Mouse (Mus musculus) limb, embryonic 12.5 days (tissue): ENCODE data around the gene Pip4k2b. TPM values are rescaled to one million over a fixed set of nuclear protein-coding genes. Genes with fewer than 3 reads are reported as not detected.

ENCODE experiments used
- ATAC-seq: fragments of 200-750 bp; cut with Nextera tagmentation; 2 replicates; pipeline ENCODE4 v1.8.0; 2017; ENCODE audit warnings: low read depth, moderate TSS enrichment; ENCODE audit not compliant: insufficient number of reproducible peaks, insufficient read depth, low FRiP score, low TSS enrichment
- H3K27ac ChIP-seq: fragments of 300-500 bp; sonication (generic); 2 replicates; pipeline ENCODE4 v1.5.1; 2016; ENCODE audit warnings: mild to moderate bottlenecking, moderate library complexity
- H3K27me3 ChIP-seq: fragments of 300-500 bp; sonication (generic); 2 replicates; pipeline ENCODE4 v1.6.1; 2016; ENCODE audit warnings: mild to moderate bottlenecking, moderate library complexity
- H3K36me3 ChIP-seq: fragments of 300-500 bp; sonication (generic); 2 replicates; pipeline ENCODE4 v1.6.1; 2016; ENCODE audit warnings: mild to moderate bottlenecking, moderate library complexity
- H3K4me1 ChIP-seq: fragments of 300-500 bp; sonication (generic); replicated peaks from 2 replicates; pipeline ENCODE4 v1.6.1; 2016
- H3K4me2 ChIP-seq: fragments of 300-500 bp; sonication (generic); 2 replicates; pipeline ENCODE4 v1.6.1; 2016; ENCODE audit warnings: mild to moderate bottlenecking, moderate library complexity
- H3K4me3 ChIP-seq: fragments of 300-500 bp; sonication (generic); replicated peaks from 2 replicates; pipeline ENCODE4 v1.5.1; 2016; ENCODE audit warnings: mild to moderate bottlenecking
- H3K9ac ChIP-seq: fragments of 300-500 bp; sonication (generic); replicated peaks from 2 replicates; pipeline ENCODE4 v1.6.1; 2016; ENCODE audit warnings: mild to moderate bottlenecking, moderate library complexity
- H3K9me3 ChIP-seq: fragments of 300-500 bp; sonication (generic); 2 replicates; pipeline ENCODE4 v1.6.1; 2016; ENCODE audit warnings: mild to moderate bottlenecking, moderate library complexity
- WGBS: fragments of 180-500 bp; shearing (Covaris S2); methylation state at CpG from one replicate; pipeline ENCODE4 v1.1.7; 2016; 5-methylcytosine and 5-hydroxymethylcytosine counted together
- polyA plus RNA-seq: library from polyadenylated mRNA; unstranded; fragments of >200 nt; fragmentation: Nextera tagmentation; extraction: Ambion mirVana; gene quantifications from 2 replicates; pipeline ENCODE4 v1.2.1, GENCODE M21; 2016

Gene Pip4k2b
- polyA plus RNA-seq, 1 experiment from 2014 or later = 2.7 TPM

DNA sequence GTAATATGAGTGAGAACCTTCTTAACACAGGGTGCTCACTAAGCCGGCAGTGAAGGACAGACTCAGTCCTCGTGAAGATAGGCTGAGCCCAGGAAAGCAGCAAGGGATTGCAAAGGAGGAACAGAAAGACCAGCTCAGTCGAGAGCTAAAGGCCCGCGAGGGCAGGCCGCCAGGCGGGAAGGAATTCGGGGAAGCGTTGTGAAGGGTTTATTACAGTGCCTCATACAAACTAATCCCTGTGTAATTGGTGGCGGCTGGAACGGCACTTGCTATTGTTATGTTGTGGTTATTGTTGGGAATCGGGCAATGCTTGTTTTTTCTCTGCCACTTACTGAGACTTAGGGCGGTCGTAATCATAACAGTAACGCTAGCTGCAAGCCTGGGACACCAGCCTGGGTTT is 67.1 kb downstream of the Pip4k2b start:
- Histone ChIP-seq H3K4me2 (no peak overlapping the region), H3K4me3 (no peak overlapping the region), H3K9me3 (no peaks in the 10 kb centered on the region), H3K27ac (no peak overlapping the region), H3K36me3 (peaks cover 97% of the 10 kb centered on the region), H3K9ac (no peak overlapping the region), H3K27me3 (no peaks in the 10 kb centered on the region), H3K4me1 (peaks cover 8% of the 10 kb centered on the region; the same call in 1 of the 2 replicates)
- ATAC-seq = no peak
- WGBS = 55% methylated on average over 15 of the region's 15 CpGs

DNA sequence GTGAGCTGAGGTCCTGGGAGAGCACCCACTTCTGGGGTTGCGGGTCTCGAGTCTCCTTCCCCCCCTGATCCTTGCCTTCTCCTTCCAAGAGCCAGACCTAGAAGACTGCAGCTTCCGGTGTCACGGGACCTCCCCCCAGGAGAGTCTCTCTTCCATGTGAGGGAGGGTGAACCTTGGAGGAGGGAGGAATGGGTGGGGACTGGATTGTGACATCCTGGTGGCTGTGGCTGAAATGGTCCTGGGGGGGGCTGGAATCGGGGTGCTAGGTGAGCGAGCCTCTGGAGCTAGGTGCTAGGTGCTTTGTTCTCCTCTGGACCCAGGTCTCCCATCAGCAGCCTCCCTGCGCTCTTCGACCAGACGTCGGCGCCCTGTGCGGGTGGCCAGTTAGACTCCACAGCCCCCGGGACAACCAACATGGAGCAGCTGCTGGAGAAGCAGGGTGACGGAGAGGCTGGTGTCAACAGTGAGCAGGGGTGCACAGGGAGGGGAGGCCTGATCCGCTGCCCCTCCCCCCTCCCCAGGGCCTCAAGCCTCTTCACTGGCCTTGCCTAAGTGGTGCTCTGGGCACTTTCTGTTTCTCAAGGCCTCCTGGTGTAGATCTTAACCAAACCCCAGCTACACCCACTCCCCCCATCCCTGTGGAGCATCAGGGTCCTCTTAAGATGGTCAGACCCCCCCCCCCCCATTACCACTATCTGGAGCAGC is 68.3 kb downstream of the Pip4k2b start:
- H3K36me3 ChIP-seq = peaks cover 97% of the 10 kb centered on the region
- no peaks in the 10 kb centered on the region for H3K9me3 ChIP-seq
- no peak overlapping the region for H3K4me2 ChIP-seq
- no peak overlapping the region for H3K4me3 ChIP-seq
- no peak overlapping the region for H3K9ac ChIP-seq
- peaks cover 8% of the 10 kb centered on the region; the same call in 1 of the 2 replicates for H3K4me1 ChIP-seq
- no peak overlapping the region for H3K27ac ChIP-seq
- 86% methylated on average over 15 of the region's 15 CpGs for WGBS
- no peaks in the 10 kb centered on the region for H3K27me3 ChIP-seq
- no peak for ATAC-seq

DNA sequence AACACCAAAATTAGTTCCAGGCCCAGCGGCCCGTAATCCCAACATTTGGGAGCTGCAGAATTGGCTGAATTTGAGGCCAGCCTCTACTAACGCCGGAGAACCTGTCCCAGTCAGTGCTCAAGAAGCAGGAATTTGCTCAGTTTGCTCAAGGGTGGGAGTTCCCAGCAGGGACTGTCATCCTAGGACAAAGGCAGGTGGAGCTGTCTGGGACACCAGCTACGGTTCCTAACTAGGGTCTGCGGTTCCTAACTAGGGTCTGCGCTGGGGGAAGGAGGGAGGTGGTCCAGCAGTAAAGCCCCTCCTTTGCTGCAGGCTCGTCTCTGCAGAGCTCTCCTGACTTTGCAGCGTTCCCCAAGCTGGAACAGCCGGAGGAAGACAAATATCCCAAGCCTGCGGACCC is 71.4 kb downstream of the Pip4k2b start:
- H3K27me3 ChIP-seq = no peaks in the 10 kb centered on the region
- no peak for ATAC-seq
- no peak overlapping the region for H3K27ac ChIP-seq
- no peak overlapping the region for H3K9ac ChIP-seq
- peaks cover 100% of the 10 kb centered on the region for H3K36me3 ChIP-seq
- WGBS = 90% methylated on average over 11 of the region's 11 CpGs
- peaks cover 27% of the 10 kb centered on the region; the same call in 1 of the 2 replicates for H3K4me1 ChIP-seq
- no peak overlapping the region for H3K4me3 ChIP-seq
- H3K9me3 ChIP-seq = no peaks in the 10 kb centered on the region
- H3K4me2 ChIP-seq = no peak overlapping the region

DNA sequence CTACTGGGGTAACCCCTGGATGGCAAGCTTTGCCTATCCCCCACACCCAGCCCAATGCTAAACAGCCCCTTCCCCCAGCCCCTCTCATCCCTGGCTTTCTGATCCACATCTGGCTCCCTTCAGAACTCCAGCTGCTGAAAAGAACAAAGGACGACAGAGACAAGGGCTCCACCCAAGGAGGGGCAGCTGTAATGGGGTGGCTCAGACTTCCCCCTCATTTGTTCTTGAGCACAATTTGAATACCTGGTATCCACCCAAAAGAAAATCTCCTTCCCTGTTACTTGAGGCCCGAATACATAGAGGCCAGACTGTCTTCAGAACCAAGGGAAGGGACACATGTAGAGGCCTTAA is 73.4 kb downstream of the Pip4k2b start:
- H3K4me1 ChIP-seq = peaks cover 19% of the 10 kb centered on the region; the same call in 1 of the 2 replicates
- no peak overlapping the region for H3K4me2 ChIP-seq
- no peaks in the 10 kb centered on the region for H3K27me3 ChIP-seq
- H3K4me3 ChIP-seq = no peak overlapping the region
- WGBS = 58% methylated on average over 2 of the region's 2 CpGs
- ATAC-seq = no peak
- peaks cover 100% of the 10 kb centered on the region for H3K36me3 ChIP-seq
- H3K27ac ChIP-seq = no peak overlapping the region
- H3K9ac ChIP-seq = no peak overlapping the region
- no peaks in the 10 kb centered on the region for H3K9me3 ChIP-seq

DNA sequence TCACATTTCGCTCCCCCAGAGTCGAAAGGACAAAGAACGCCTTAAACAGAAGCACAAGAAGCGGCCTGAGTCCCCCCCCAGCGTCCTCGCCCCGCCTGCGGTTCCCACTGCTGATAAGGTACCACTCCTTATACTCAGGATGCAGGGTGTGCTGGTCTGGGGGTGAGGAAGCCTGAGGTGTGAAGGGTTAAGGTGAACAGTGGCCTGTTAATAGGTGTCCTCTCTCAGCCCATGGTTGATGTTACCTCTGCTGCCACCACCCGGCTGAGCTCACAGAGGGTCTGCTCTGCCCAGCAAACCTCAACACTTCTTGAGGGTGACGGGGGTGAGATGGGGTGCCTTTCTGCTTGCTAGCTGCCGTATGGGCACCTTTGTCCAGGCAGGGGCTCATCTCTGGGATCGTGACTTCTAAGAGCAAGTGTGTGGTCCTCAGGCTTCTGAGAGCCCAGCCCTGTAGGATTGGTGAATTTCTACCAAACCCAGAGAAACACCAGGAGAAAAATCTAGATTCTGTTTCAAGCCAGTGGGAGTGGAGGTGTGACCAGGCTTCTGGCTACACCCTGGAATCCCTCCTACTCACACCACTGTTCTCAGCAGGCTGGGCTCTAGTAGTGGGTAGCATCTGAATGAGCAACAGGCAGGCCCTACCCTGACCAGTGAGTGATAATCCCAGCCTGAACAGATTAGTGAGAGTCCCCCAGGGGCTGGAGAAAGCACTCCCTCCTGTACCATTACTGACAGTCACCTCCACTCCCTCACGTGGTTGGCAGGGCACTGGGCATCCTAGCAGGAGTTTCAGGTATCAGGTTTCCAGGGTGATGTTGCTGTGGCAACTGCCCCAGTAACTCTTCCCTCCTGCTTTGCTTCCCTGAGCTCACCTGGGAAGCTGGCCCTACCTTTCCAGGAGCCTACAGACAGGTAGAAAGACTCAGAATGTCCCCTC is 74.0 kb downstream of the Pip4k2b start:
- Histone ChIP-seq H3K27ac (peak overlapping the region; percentile 53), H3K27me3 (no peaks in the 10 kb centered on the region), H3K4me1 (peaks cover 19% of the 10 kb centered on the region; the same call in 1 of the 2 replicates), H3K4me3 (no peak overlapping the region), H3K4me2 (no peak overlapping the region), H3K9ac (no peak overlapping the region), H3K36me3 (peaks cover 100% of the 10 kb centered on the region), H3K9me3 (no peaks in the 10 kb centered on the region)
- WGBS = 68% methylated on average over 13 of the region's 13 CpGs
- ATAC-seq = no peak

DNA sequence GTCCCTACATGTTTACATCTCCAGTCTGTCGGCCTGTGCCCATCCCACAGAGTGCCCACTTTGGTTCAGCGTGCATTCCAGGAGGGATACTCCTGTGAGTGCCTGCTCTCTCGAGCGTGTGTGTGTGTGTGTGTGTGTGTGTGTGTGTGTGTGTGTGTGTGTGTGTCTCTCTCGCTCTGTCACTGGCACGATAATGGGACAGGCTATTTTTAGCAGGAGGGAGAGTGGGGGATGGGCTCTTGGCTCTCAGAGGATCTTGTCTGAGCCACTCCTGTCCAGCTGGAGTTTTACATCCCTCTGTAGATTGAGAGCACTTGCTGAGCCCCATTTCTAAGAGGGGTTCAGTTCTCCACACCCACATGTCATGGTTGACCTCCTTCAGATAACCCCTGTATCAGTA is 74.7 kb downstream of the Pip4k2b start:
- H3K27ac ChIP-seq = peak overlapping the region; percentile 23; the same call in 1 of the 2 replicates

DNA sequence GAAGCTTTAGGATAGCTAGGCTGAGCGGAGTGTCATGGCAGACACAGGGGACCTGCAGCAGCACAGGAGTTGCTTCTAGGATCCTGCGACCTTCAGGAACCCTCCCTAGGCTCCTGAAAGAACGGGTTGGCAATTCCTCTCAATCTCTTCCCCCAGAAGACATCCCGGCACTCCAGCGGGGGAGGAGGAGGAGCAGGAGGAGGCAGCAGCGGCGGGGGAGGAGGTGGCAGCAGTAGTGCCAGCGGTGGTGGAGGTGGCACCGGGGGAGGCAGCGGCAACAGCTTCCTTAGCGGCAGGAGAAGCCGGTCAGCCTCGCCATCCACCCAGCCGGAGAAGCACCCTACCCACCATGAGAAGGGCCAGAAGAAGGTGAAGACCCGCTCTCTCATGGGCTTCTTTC is 75.2 kb downstream of the Pip4k2b start:
- no peak overlapping the region for H3K4me3 ChIP-seq
- H3K4me1 ChIP-seq = peaks cover 30% of the 10 kb centered on the region
- no peak for ATAC-seq
- no peaks in the 10 kb centered on the region for H3K27me3 ChIP-seq
- WGBS = 68% methylated on average over 15 of the region's 15 CpGs
- no peak overlapping the region for H3K27ac ChIP-seq
- H3K9me3 ChIP-seq = no peaks in the 10 kb centered on the region
- 0 out of 2 replicates have a peak overlapping the region, but pooled peaks have one; percentile 27 for H3K9ac ChIP-seq
- H3K36me3 ChIP-seq = peaks cover 91% of the 10 kb centered on the region
- no peak overlapping the region for H3K4me2 ChIP-seq

More for the DNA sequence above, 74.7 kb downstream of the Pip4k2b start:
- no peak for ATAC-seq
- H3K27me3 ChIP-seq = no peaks in the 10 kb centered on the region
- peaks cover 24% of the 10 kb centered on the region for H3K4me1 ChIP-seq
- H3K36me3 ChIP-seq = peaks cover 96% of the 10 kb centered on the region
- 35% methylated on average over 5 of the region's 6 CpGs for WGBS
- H3K9me3 ChIP-seq = no peaks in the 10 kb centered on the region
- H3K4me3 ChIP-seq = no peak overlapping the region
- no peak overlapping the region for H3K9ac ChIP-seq
- no peak overlapping the region for H3K4me2 ChIP-seq

DNA sequence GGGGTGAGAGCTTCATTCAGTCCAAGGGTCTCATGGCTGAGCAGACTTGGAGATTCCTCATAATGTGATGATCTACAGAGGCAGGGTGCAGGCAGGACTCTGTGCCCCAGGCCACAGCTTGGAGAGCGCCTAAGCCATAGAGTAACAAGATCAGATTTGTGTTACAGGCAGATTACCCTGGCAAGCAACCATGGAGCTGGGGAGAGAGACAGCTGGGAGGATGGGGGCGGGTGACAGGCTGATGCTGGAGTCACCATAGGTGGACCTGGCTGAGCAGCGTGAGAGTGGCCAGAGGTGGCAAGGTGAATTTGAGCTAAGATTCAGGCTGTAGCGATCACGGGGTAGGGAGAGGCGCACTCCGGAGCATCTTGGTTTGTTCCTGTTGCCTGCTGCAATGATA is 76.3 kb downstream of the Pip4k2b start:
- 89% methylated on average over 7 of the region's 7 CpGs for WGBS
- Histone ChIP-seq H3K36me3 (peaks cover 80% of the 10 kb centered on the region), H3K4me2 (no peak overlapping the region), H3K9me3 (no peaks in the 10 kb centered on the region), H3K4me1 (peaks cover 31% of the 10 kb centered on the region), H3K4me3 (no peak overlapping the region), H3K27me3 (no peaks in the 10 kb centered on the region), H3K9ac (no peak overlapping the region), H3K27ac (0 out of 2 replicates have a peak overlapping the region, but pooled peaks have one; percentile 12)
- ATAC-seq = no peak

DNA sequence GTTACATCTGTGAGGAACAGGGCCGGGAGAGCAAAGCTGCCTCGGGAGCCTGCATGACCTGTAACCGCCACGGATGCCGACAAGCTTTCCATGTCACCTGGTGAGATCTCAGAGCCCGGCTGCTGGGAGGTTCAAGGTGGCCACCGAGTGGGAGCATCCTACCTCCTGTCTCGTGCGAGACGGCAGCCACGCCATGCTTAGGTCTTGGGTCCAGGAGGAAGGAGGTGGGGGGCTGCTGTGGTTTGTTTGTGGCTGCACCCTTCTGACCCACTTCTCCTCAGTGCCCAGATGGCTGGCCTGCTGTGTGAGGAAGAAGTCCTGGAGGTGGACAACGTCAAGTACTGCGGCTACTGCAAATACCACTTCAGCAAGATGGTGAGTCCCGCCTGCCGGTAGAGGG is 77.7 kb downstream of the Pip4k2b start:
- Histone ChIP-seq H3K27me3 (peaks cover 8% of the 10 kb centered on the region), H3K9me3 (no peaks in the 10 kb centered on the region), H3K36me3 (peaks cover 66% of the 10 kb centered on the region), H3K4me2 (no peak overlapping the region), H3K4me1 (peaks cover 40% of the 10 kb centered on the region), H3K9ac (no peak overlapping the region), H3K4me3 (no peak overlapping the region), H3K27ac (no peak overlapping the region)
- ATAC-seq = no peak
- 92% methylated on average over 15 of the region's 15 CpGs for WGBS

DNA sequence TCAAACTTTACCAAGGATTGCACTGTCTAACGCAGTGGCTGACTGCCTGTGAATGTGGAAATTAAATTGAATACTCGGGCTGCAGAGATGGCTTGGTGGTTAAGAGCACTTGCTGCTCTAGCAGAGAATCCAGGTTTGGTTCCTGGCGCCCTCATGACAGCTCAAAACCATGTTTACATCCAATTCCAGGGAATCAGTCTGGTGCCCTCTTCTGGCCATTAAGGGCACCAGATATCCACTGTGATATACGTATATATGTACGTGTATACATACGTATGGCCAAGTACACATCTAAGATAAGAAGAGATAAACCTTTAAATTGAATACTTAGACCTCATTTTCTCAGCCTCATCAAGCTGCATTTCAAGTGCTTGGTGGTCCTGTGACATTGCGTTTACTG is 78.3 kb downstream of the Pip4k2b start:
- Histone ChIP-seq H3K27ac (no peak overlapping the region), H3K4me2 (no peak overlapping the region), H3K27me3 (peaks cover 14% of the 10 kb centered on the region), H3K4me3 (no peak overlapping the region), H3K9ac (no peak overlapping the region), H3K9me3 (no peaks in the 10 kb centered on the region), H3K36me3 (peaks cover 60% of the 10 kb centered on the region), H3K4me1 (peaks cover 46% of the 10 kb centered on the region)
- ATAC-seq = no peak
- WGBS = 95% methylated on average over 7 of the region's 7 CpGs

DNA sequence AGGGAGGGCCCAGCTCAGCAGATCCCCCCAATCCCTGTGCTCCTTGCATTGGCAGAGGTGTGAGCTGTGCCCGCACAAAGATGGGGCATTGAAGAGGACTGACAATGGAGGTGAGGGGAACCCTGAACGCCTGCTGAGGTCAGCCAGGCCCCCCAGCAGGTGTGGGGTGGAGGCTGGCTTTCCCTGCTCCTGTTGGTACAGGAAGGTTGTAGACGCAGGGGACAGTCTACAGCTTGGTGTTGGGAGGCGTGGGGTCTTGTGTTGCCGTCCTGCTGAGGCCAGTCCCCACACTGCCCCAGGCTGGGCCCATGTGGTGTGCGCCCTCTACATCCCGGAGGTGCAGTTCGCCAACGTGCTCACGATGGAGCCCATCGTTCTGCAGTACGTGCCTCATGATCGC is 79.1 kb downstream of the Pip4k2b start:
- peaks cover 49% of the 10 kb centered on the region for H3K4me1 ChIP-seq
- no peak overlapping the region for H3K4me2 ChIP-seq
- H3K4me3 ChIP-seq = peak overlapping the region; percentile 92; the same call in 1 of the 2 replicates
- H3K27ac ChIP-seq = no peak overlapping the region
- no peaks in the 10 kb centered on the region for H3K9me3 ChIP-seq
- ATAC-seq = no peak
- WGBS = 89% methylated on average over 13 of the region's 13 CpGs
- peaks cover 17% of the 10 kb centered on the region for H3K27me3 ChIP-seq
- peaks cover 52% of the 10 kb centered on the region for H3K36me3 ChIP-seq
- no peak overlapping the region for H3K9ac ChIP-seq
